Mouse (Mus musculus) layer of hippocampus, postnatal 36 days (tissue): Measurements from ENCODE around the gene Prr12. TPM values are rescaled to one million over a fixed set of nuclear protein-coding genes. Genes with fewer than 3 reads are reported as not detected.

ENCODE experiments used
- DNase-seq, 2 experiments: peaks; one replicate each; pipeline ENCODE4 v3.0.0; 2022
- total RNA-seq, 2 experiments: library from RNA; stranded (reverse); gene quantifications; 2 replicates each; pipeline ENCODE4 v1.2.3; 2021

Gene Prr12
- total RNA-seq, 2 experiments from 2014 or later, result 74.3 to 75.3 TPM

DNA sequence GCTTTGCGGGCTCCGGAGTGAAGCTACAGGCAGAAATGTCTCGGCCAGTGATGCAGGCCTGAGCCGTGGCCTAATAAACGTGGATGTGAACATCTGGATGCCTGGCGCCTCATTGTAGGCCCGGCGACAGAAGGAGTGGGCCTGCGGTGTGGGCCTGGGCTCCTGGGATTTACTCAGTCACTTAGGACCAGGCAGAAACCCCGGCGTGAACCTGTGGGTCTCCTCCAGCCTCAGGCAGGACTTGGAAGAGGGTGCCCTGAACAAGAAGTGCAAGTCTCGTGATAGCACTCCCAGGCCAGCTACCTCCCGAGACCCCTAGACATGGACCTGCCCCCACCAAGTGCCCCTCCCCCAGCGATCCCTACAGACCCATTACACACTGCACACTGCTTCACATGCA, 24.6 kb upstream of the Prr12 start:
- no peak for DNase-seq

DNA sequence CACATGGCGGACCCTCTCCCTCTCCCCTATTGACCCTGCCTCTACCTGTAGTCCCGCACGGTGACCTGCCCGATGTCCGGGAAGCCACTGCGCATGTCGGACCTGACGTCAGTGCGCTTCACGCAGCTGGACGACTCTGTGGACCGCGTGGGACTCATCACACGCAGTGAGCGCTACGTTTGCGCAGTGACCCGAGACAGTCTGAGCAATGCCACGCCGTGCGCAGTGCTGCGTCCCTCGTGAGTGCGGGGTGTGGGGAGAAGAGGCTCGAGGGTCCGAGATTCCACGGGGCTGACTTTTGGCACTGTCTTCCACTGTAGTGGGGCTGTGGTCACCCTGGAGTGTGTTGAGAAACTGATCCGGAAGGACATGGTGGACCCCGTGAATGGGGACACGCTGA, 23.8 kb upstream of the Prr12 start:
- no peak for DNase-seq

DNA sequence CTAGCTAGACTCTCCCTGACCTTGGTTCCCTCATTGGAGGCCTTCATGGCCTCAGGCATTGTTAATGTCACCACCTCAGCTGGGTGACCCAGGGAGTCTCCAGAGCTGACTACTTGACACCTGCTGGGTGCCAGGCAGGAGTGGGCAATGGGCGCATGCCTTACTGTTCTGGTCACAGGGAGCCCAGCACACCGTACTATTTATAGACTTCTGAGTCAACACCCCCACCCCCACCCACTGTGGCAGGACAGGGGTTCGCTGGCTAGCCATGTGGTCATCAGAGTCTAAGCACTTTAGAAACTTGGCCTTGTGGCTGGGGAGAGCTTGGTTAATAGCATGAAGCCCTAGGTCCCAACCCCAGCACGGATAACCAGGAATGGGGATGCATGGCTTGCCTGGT, 22.7 kb upstream of the Prr12 start:
- no peak for DNase-seq

DNA sequence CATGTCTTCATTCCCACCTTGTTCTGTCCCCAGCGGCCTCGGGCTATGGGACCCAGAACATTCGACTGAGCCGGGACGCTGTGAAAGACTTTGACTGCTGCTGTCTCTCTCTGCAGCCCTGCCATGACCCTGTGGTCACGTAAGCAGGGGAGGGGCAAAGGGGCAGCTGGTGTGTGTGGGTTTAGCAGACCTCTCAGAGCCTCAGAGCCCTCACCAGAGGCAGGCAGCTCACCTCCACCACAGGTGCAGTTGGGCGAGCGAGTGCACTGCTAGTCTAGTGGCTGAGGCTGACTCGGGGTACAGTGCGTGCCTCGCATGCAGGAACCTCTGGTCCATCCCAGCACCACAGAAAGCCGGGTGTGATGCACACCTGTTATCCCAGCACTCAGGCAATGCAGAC, 21.3 kb upstream of the Prr12 start:
- DNase-seq, result no peak

DNA sequence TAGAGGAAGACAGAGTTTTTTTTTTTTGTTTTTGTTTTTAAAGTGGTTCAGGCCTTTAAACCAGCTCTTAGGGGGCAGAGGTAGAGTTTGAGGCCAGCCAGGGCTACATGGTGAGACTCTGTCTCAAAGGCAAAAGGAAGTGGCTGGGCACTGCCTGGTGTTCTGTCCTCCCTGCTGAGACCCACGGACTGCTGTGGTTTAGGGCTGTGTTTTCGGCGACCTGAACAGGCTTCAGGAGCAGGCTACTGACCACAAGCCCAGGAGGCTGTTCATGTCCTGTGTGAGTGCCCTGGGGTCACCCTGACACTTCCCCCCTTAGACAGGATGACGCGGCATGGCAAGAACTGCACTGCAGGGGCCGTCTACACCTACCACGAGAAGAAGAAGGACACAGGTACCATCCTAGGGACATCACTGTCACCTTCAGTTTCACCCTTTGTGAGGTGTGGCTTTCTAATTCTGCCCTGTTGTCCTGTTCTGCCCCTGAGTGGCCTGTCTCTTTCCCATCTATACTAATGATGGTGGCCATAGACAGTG, 20.6 kb upstream of the Prr12 start:
- DNase-seq, result no peak

DNA sequence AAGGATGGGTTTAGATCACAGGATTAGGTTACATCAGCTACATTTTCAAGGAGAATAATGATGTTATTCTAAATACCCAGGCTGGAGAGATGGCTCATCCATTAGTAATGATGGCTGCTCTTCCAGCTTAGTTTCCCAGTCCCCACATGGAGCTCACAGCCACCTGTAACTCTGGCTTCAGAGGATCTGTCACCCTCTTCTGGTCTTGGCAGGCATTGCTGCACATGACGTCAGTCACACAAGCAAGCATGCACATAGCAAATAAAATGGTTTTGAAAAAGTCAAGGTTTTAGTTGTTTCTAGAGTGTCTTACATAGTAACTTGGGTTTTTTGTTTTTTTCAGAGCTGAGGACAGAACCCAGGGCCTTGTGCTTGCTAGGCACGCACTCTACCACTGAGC, 19.5 kb upstream of the Prr12 start:
- no peak for DNase-seq

DNA sequence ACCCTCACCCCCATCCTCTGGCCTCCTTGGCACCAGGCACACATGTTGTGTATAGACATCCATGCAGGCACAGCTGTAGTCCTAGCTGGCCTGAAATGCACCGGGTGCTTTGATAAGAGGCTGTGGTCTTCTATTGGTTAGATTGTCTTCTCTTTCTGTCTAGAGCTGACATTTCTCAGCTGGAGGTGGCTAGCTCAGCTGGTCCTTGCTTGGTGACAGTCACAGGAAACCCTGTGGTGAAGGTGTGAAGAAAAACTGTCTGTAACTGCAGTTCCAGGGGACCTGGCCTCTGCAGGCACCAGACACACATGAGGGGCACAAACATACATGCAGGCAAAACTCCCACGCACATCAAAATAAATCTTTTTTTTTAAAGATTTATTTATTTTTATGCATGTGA, 17.0 kb upstream of the Prr12 start:
- no peak for DNase-seq

DNA sequence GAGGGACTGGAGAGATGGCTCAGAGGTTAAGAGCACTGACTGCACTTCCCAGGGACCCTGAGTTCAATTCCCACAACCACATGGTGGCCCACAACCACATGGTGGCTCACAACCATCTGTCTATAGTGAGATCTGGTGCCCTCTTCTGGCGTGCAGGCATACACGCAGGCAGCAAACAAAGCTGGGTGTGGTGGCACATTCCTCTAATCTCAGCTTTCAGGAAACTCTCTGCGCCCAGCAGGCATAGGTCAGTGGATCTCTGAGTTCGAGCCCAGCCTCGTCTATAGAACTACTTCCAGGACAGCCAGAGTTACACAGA, 15.3 kb upstream of the Prr12 start:
- DNase-seq, result no peak

DNA sequence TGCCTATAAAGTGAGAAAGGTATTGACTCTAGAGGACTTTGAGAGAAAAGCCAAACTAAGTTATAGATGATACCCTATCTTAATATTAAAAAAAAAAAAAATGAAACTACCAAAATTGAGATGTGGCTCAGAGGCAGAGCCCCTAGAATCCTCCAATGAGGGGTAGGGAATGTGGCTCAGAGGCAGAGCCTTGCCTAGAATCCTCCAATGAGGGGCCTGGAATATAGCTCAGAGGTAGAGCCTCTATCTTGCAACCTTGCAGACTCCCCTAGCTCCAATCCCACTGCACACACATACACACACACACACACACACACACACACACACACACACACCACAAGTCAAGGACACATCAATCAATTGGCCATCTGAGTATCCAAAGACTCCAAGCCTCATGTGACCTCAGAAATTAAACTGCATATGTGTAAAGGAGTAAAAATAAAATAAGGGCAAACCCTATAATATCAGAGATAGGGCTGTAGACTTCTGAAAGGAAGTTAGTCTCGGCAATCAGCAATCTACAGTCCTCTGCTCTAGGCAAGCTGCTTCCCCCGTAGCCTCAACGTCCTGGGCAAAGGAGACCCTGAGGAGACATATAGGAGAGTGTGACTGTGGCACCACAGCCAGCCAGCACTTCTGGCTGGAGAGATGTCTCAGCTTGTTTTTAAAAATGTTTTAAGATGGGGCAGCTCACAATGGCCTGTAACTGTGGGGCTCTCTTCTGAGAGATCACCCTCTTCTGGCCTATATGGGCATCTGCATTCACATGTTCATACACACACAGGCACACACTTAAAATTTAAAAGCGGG, 14.7 kb upstream of the Prr12 start:
- DNase-seq, result no peak

DNA sequence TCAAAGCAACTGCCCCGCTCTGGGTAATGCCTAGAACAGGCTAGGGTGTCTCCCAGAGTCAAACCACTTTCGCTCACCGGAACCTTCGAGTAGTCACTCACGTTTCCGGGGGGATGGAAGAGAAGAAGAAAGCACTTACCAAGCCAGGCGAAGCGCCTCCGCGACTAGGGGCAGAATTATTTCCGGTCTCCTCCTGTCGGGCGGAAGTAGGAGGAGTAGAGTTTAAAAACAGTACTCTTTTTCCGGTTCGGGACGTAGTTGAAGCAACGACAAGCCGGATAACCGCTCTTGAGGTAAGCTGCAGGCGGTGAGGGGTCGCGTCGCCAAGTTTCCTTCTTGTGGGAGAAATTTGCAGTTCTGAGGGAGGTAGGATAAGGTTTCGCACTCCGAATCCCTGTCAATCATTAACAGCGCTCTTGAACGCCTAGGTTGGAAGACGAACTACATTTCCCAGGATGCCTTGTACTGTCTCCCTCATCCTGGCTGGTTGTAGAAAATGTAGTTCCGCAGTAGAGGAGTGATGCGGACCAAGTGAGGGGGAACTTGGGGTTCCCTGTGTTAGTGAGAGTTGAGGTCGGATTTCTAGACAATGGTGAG, 9.7 kb upstream of the Prr12 start, which contains the start of the genes Nosip and Prrg2:
Gene Nosip (plus strand): TSS at position 191 of the 597 bp plus-strand sequence.
Gene Prrg2 (minus strand): TSS at position 439 of the 597 bp plus-strand sequence.
- peak; percentile 93 to 94 for DNase-seq

DNA sequence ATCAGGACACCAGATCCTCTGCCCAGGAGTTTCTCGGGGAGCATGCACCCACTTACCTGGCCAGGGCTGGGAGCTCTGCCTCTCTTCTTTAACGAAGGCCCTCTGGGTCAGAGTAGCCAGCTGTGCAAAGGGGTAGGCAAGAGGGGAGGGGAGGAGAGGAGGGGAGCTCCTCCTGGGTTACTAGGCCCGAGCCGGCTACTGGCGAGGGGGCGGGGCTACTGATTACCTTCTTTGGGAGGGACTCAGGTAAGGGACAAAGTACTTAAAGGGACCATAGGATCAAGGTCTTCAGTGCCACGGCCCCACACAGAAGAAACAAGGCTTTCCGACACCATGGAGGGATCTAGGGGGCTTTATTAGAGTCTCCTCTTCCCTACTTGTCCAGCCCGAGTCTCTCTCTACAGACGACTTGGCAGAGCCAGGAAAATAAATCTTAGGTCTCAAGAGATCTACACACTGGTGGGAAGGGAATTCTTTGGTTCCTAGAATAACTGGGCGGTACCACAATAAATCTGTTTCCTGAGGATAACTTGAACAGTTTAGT, 8.9 kb upstream of the Prr12 start:
- no peak for DNase-seq

DNA sequence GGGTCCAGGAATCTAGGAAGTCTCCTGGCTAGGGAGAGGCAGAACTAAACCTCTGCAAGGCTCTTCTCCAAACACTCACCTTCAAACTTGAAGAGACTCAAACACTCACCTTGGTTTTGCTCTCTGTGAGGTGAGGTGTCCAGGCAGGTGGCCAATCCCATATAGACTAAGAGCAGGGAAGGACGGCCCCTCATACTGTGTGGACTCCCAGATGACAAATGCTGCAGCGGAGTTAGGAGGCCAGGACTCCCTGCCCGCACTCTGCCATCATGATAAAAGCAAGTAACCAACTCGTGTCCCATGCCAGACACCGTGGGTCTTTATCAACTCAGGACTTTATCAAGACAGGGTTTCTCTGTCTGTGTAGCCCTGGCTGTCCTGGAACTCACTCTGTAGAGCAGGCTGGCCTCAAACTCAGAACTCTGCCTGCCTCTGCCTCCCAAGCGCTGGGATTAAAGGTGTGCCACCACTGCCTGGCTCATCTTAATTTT, 8.0 kb upstream of the Prr12 start:
- DNase-seq, result no peak

DNA sequence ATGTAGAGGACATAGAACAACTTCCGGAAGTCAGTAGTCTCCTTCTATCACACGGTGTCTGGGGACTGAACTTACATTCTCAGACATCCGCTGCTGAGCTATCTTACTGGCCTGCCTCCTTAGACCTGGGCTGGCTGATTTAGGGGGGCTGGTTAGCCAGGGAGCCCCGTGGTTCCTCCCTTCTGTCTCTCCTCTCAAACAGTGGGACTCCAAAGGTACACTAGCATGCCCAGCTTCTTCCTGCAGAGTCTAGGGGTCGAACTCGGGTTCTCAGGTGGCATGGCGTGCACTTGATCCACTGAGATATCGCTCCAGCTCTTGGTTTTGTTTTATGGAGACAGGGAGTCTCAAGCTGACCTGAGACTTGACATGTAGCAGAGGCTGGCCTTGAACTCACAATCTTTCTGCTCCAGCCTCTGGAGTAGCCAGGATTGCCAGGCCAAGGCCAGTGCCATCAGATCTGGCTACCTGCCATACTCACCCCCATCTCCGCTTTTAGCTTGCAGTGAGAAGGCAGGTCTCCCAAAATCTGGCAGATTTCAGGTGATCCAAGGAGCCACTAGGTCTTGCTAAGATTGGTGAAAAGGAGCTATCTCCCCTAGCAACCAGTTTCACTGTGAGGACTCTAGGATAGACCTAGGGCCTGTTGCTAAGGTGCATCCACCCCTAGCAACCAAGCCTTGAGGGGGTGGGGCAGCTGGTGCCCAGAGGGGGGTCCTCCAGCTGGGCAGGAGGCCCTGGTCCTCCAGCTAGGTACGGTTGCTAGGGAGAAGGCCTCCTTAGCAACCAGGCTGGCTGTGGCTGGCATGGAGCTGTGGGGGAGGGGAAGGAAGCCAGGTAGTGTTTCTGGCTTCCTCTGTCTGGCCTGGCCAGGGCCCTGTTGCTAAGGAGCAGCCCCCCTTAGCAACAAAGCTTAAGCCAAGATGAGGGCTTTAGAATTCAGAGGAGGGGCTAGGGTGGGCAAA, 6.2 kb upstream of the Prr12 start:
- no peak for DNase-seq

DNA sequence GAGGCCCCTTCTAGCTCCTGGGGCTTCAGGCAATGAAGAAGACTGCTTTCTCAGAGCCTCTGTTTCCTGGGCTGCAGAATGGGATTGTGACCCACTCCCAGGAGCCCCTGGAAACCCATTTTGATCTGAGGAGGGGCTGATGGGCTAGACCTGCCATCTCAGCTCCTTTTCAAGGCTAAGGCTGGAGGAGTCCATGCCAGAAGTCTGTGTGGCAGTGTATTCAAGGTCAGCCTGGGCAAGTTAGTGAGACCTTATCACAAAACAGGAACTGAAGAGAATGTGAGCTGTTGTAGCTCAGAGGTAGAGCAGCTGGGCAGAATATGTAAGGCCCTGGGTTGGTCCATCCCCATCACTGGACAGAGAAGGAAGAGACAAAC, 4.3 kb upstream of the Prr12 start:
- DNase-seq, result no peak

DNA sequence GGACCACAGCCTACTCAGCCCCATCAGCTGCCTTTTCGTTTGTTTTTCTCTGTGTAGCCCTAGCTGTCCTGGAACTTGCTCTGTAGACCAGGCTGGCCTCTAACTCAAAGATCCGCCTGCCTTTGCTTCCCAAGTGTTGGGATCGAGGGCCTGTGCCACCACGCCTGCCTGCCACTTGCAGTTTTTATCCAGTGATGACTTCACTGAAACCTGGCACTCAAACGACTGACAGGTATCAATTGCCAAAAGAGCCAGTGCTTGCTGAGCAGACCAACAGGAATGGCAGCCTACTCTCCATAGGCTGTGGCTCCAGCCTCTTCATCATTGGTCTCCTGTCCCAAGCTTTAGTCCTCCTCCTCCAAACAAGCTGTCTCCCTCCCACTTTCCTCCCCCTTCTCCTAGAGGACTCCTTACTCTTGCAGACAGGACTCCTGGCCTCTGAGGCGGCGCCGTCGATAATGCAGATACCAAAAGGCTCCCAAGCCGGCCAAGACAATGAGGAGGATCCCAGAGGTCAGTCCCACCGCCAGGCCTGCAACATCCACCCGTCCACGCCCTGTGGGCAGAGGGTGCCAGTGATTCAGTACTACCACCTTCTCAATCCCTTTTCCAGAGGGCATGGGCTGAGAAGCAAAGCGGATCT, 3.8 kb upstream of the Prr12 start:
- no peak for DNase-seq

DNA sequence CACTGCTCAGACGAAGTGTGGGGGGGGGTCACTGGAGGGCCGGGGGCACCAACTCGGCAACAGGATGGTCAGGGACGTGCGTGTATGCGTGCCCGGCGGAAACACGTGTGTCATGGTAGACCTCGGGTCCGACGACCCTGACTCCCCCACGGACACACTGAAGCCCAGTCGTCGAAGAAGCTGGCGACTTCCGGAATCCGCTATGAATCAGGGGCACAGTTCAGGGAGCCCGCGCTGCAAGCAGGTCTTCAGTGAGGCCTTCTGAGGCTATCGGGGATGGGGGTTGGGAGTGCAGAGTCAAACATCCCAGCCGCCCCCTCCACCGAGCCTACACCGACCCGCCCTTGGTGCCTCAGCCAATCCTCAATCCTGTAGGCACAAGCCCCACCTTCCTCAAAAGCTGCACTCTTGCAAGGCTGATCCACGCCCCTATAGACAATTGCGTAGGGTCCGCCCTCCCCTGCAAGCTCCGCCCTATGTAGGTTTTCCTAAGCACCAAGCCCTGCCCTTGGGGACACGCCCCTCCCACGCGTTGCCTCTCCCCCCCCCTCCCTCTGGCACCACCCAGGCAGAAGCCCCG, 1.3 kb upstream of the Prr12 start:
- peak; percentile 91 to 93 for DNase-seq

DNA sequence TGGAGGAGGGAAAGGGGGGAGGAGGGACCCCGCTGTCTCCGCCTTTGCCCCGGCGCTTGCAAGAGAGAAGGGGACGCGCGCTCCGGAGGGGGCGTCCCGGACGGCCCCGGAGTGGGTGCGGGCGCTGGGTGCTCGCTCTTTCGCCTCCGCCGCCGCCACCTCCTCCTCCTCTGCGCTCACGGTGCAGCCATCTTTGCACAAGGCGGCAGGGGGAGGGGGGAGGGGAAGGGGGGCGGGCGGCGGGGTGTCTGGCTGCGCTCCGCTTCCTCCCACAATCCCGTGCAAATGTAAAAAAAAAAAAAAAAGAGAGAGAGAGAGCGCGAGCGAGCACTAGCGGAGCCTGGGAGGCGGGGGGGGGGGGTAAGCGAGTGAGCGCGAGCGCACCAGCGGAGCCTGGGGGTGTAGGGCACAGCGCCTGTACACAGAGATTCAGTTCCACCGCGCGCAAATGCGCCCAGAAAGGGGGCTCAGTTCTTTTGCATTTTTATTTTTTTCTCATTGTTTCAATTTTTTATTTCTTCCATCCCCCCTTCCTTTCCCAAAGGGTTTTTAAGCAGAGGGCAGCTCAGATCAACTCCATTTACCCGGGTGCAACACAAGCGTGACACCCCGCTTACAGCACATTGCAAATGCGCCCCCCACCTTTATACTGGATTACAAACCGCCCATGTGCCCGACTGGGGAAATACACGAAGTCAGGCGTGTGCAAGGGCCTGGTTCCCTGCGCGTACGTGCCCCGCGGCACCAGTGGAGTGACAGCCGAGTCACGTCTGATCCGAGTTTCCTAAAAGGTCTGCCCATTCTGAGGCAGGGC, 643 bp upstream of the Prr12 start:
- peak; percentile 74 to 80 for DNase-seq

DNA sequence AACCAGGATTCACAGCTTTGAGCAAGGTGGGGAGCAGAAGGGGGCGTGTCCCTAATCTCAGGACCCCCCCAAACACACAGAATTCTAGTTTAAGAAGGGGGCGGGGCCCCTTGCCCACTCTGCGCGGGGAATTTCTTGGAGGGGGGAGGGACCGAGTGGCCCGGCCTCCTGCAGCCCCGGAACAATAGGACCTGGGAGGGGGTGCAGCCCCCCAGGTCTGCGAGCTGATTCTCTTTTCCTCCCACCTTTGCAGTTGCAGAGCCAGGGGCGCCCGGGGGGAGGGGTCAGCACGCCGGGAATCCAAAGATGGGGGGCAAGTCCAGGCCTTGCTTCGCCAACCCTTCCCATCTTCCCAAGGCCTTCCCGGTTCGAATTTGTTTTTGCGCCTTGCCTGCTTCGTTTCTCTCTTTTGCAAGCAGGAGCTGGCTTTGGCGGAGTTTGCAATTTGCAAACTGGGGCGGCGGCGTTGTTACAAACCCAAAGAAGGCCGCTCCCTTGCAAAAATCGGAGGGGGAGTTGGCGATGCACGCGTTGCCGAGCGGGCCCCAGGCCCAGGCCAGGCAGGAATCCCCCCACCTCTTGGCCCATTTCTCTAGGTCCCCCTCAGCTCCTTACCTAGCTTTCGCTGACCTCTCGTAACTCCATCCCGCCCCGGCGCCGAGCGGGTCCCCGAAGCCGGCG, 360 bp downstream of the Prr12 start:
- peak; percentile 50 to 54 for DNase-seq

DNA sequence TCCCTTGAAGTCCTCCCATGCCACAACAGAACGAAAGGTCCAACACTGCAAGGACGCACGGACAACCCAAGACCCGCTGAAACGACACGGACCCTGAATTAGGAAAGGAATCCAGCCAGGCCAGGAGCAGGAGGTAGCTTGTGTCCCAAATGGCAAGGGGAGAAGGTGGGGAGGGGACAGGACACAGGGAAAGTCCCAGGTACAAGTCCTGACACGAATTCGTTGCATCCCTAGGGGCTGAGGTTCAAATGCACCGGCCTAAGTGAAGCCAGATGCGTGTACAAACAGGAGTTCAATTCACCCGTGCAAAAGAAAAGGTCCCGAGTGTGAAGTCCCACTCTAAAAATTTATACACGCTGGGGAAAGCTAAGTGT, 1.1 kb downstream of the Prr12 start:
- DNase-seq, result no peak
